Mouse (Mus musculus): Measurements from ENCODE around the gene Ucp2.

Gene Ucp2

GRCm38 (mm10) chr7:100493117-100493483, at the start of gene Ucp2:
TSS of gene Ucp2 (plus strand) at chr7:100493337.
- peak; percentile 66 for DNase-seq (ENCODE audit: low read depth, low spot score)

- no peak for DNase-seq (ENCODE audit: low read depth, low spot score)
Measured at GRCm38 (mm10) chr7:100443728-100444127, 49.4 kb upstream of the Ucp2 start.

GRCm38 (mm10) chr7:100446271-100446670, 46.9 kb upstream of the Ucp2 start:
- DNase-seq (ENCODE audit: low read depth, low spot score) = no peak

GRCm38 (mm10) chr7:100448530-100448929, 44.6 kb upstream of the Ucp2 start:
- no peak for DNase-seq (ENCODE audit: low read depth, low spot score)

- no peak for DNase-seq (ENCODE audit: low read depth, low spot score)
Measured at GRCm38 (mm10) chr7:100448985-100449384, 44.2 kb upstream of the Ucp2 start.

GRCm38 (mm10) chr7:100458153-100458552, 35.0 kb upstream of the Ucp2 start:
- no peak for DNase-seq (ENCODE audit: low read depth, low spot score)

GRCm38 (mm10) chr7:100459862-100460261, 33.3 kb upstream of the Ucp2 start:
- no peak for DNase-seq (ENCODE audit: low read depth, low spot score)

GRCm38 (mm10) chr7:100461621-100462151, 31.5 kb upstream of the Ucp2 start:
- no peak for DNase-seq (ENCODE audit: low read depth, low spot score)

GRCm38 (mm10) chr7:100463194-100463593, 29.9 kb upstream of the Ucp2 start:
- no peak for DNase-seq (ENCODE audit: low read depth, low spot score)

- DNase-seq (ENCODE audit: low read depth, low spot score) = no peak
Measured at GRCm38 (mm10) chr7:100463757-100464156, 29.4 kb upstream of the Ucp2 start.

GRCm38 (mm10) chr7:100464248-100464647, 28.9 kb upstream of the Ucp2 start:
- DNase-seq (ENCODE audit: low read depth, low spot score) = no peak

GRCm38 (mm10) chr7:100465248-100465647, 27.9 kb upstream of the Ucp2 start:
- DNase-seq (ENCODE audit: low read depth, low spot score) = no peak

GRCm38 (mm10) chr7:100465656-100466309, 27.4 kb upstream of the Ucp2 start:
- no peak for DNase-seq (ENCODE audit: low read depth, low spot score)

- no peak for DNase-seq (ENCODE audit: low read depth, low spot score)
Measured at GRCm38 (mm10) chr7:100466781-100467510, 26.2 kb upstream of the Ucp2 start.

GRCm38 (mm10) chr7:100468761-100469160, 24.4 kb upstream of the Ucp2 start:
- no peak for DNase-seq (ENCODE audit: low read depth, low spot score)

- DNase-seq (ENCODE audit: low read depth, low spot score) = no peak
Measured at GRCm38 (mm10) chr7:100469502-100469901, 23.6 kb upstream of the Ucp2 start.

GRCm38 (mm10) chr7:100470796-100471406, 22.2 kb upstream of the Ucp2 start:
- no peak for DNase-seq (ENCODE audit: low read depth, low spot score)

GRCm38 (mm10) chr7:100471407-100471797, 21.7 kb upstream of the Ucp2 start:
- no peak for DNase-seq (ENCODE audit: low read depth, low spot score)

- DNase-seq (ENCODE audit: low read depth, low spot score) = no peak
Measured at GRCm38 (mm10) chr7:100472777-100473176, 20.4 kb upstream of the Ucp2 start, which contains the start of gene Ucp3. TSS of gene Ucp3 (plus strand) at chr7:100472990.

- no peak for DNase-seq (ENCODE audit: low read depth, low spot score)
Measured at GRCm38 (mm10) chr7:100473846-100474454, 19.2 kb upstream of the Ucp2 start.

GRCm38 (mm10) chr7:100474680-100475079, 18.5 kb upstream of the Ucp2 start:
- DNase-seq (ENCODE audit: low read depth, low spot score) = no peak

Measured in forelimb bud, embryonic 11.5 days (tissue).